Mouse (Mus musculus) spleen, postnatal 10 days (tissue): Measurements from ENCODE around the gene Bsph1.
"Not testable (repeated sequence)": the region's sequence is repeated elsewhere in the genome, so short reads cannot be mapped to it uniquely, and the experiment has no call there.

Experiments
- DNase-seq, 2 experiments: peaks; one replicate each; pipeline ENCODE4 v3.0.0; 2021 to 2022; ENCODE audit warnings: low spot score in 2 of 2

The Bsph1 gene

GRCm38 (mm10) chr7:13450541-13450940 is at the start of gene Bsph1:
Gene Bsph1, plus strand, starts transcription at chr7:13450841.
- DNase-seq: not testable (repeated sequence)

GRCm38 (mm10) chr7:13511539-13511938 is 60.9 kb downstream of the Bsph1 start:
- DNase-seq: peak in 1 of 2 experiments; percentile 14
